Mouse (Mus musculus): ENCODE results near the gene Yaf2.
A peak's percentile ranks its signal among the peaks of the same experiment; 100 is the strongest.
"Not testable (repeated sequence)": the region's sequence is repeated elsewhere in the genome, so short reads cannot be mapped to it uniquely, and the experiment has no call there.

Yaf2 gene

DNA sequence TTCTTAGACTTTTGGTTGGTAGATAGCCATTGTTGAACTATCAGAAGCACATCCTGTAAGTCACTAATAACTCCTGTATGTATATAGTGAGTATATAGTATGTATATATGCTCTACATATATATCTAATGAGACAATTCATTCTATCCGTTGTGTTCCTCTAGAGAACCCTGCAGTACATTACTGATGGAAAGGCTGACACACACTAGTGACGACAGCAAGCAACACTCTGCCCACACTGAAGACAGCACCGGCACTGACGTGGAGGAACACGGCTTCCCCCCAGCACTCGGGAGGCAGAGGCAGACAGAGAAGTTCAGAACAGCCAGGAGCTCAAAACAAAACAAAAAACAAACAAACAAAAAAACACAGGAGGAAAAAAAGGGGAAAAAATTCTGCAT is 84.3 kb downstream of the Yaf2 start:
- peak; percentile 45 for DNase-seq (ENCODE audit: low read depth)

DNA sequence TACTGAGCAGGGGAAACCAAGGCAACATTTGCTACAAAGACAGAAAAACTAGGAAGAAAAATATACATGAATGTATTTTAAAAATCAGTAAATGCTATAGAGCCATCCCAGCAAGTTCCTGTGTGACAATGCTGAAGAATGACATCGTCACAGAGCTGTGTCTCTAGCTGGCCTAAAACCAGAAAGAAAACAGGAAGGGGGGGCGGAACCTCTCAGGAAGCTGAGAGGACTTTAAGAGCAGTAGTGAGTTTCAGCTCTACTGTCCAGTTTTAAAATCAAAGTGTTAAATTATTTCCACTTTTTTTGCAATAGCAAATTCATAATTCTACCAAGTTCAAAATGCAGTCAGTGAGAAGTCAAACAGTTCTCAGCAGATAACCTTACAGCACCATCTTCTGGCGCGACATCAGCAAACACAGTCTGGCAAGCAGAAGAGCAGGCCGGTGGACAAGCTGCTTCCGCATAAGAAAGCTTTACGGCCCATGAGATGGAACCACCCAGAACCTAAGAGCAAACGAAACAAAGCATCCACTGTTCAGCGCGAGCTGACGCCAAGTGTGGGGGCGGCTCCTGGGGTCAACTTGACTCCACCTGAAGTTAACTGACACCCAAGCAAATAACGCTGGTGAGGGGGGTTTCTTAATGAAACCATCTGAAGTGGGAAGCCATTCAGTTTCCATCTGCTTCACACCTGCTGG is 85.0 kb downstream of the Yaf2 start:
- DNase-seq (ENCODE audit: low read depth): peak; percentile 62

DNA sequence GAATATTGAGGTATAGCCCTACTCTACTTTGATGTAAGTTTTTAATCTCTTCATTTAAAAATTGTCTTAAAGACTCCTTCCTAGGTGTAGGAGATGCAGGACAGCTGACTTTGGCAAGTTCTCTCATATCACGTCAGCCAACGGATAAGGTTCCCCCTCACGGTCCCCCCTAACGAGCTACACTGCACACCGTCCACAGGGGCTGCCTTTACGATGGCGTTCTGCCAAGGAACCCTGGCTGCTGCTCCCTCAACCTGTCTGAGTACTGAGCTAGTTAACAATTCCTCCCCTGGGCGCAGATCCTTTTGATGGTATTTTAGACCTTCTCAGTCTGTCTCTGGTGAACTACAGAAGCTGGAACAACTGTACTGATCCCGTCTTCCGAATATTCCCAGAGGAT is 93.5 kb downstream of the Yaf2 start:
- DNase-seq (ENCODE audit: low read depth): no peak

DNA sequence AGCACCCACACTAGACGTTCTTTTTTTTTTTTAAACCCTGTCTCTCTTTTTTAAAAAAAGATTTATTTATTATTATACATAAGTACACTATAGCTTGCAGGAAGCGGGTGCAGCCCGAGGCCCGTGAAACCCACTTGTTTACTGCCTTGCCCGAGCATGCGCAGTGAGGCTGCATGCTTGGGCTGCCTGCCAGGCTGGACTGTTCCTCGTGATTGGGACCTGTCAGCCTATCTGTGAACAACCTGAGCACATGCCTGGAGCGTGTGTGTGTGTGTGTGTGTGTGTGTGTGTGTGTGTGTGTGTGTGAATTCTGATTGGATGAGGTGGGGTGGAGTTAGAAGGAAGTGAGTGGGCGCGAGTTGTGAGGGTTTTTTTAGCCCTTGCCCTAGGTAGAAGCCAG is 100.3 kb downstream of the Yaf2 start:
- not testable (repeated sequence) for DNase-seq (ENCODE audit: low read depth)
